Mouse (Mus musculus) thymus, postnatal 4 days (tissue): ENCODE data around the gene Canx.
A peak's percentile ranks its signal among the peaks of the same experiment; 100 is the strongest.
"Not testable (repeated sequence)": the region's sequence is repeated elsewhere in the genome, so short reads cannot be mapped to it uniquely, and the experiment has no call there.

Experiments used
- DNase-seq: peaks from one replicate; pipeline ENCODE4 v3.0.0; 2021

The Canx gene

DNA sequence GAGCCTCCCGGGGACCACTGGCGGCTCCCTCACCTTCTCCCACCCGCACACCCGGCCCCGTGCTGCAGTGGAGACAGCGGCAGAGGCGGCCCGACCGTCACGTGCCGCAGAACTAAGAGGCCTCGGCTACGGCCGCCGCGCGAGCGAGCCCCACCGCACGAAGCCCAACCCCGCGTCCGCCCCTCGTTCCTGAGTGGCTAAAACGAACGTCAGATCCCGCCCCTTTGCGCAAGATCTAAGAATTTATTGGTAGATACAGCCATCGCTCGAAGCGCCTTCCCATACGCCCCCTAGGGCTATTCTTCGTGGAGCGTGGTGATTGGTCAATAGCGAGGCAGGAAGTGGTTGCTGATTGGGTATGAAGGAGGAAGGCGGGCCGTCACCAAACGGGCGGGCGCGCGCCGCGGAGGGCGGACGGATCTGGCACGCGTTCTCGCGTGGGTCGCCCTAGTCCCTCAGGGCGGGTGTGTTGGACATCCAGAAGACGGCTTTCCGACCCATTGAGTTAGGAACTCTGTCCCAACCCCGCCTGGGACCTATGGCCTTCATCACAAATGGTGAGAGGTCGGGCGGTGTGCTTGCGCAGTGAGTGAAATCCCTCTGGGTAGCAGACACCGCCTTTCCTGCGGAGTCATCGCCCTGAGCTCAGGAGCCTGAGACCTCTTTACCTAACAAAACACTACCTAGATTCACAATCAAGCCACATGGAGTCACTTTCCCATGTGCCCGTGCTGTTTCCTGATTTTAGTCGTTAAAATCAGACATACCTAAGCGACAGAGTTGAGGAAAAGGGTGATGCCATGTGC lies at the start of gene Canx:
Canx (minus strand) TSS at position 178 of the 806 bp plus-strand sequence.
- peak; percentile 96 for DNase-seq

DNA sequence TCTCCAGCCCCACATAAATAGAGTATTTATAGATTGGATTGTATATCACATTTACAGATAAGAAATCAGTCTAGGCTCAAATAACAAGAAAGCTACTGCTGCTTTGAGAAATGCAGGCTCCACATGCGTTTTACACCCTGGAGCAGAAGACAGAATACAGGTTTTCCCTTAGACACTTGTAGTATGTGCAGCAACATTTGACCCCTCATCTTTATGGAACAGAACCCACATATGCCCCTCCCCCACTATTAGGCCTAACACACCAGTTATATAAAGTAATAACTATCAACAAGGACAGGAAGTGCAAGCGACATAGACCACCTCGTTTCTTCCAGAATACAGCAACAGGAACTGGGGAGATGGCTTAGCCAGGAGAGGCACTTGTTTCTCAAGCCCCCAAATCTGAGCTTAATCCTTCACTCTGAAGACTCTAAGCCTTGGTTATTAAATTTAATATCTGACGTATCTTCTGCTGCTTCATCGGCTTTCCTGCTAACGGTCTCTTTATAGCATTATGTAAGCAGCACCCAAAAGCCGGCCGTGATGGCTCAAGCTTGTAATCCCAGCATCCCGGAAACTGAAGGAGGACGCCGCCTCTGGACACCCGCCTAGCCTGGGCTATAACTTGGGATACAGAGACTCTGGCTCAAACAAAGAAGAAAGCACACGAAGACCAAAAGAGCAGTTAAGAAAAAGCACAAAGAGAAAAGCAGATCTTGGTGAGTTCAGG lies 49.0 kb upstream of the Canx start:
- DNase-seq, result no peak

DNA sequence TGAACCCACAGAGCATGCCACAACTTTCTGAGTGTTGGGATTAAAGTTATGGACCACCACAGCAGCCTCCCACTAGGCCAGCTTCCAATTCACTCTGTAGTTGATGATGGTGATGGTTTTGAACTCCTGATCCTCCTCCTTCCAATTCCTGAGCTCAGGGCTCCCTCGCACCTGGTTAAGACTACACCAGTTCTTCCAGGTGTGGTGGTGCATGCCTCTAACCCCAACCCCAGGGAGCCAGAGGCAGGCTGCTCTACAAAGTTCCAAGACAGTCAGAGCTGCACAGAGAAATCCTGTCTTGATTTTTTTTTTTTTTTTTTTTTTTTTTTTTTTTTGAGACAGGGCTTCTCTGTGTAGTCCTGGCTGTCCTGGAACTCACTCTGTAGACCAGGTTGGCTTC lies 48.1 kb upstream of the Canx start:
- DNase-seq, result no peak

DNA sequence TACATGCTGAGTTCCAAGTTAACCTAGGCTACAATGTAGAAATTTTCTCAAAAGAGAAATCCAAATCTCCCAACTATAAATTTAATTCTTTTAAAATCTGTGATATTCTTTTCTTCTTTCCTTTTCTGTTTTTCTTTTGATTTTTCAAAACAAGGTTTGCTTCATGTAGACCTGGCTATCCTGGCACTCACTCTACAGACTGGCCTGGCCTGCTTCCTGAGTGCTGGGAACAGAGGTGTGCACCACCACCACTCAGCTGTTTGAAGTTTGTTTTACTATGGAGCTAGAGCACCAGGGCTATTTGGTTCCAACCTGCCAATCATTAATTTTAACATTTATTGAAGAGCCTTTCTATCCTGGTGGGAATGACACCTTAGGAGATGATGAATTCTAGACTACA lies 47.6 kb upstream of the Canx start:
- no peak for DNase-seq

DNA sequence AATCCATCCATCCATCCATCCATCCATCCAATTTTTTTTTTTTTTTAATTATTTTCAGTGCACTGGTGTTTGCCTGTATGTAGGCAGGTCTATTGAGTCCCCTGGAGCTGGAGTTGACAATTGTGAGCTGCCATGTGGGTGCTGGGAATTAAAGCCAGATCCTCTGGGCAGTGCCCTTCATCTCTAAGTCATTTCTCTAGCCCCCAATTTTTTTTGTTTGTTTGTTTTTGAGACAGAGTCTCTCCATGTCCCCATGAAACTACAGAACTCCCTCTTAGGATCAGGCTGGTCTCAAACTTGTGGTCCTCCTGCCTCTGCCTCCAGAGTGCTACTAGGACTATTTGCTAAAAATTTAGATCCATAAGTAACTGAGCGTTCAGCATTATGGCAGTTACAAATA lies 46.4 kb upstream of the Canx start:
- no peak for DNase-seq

DNA sequence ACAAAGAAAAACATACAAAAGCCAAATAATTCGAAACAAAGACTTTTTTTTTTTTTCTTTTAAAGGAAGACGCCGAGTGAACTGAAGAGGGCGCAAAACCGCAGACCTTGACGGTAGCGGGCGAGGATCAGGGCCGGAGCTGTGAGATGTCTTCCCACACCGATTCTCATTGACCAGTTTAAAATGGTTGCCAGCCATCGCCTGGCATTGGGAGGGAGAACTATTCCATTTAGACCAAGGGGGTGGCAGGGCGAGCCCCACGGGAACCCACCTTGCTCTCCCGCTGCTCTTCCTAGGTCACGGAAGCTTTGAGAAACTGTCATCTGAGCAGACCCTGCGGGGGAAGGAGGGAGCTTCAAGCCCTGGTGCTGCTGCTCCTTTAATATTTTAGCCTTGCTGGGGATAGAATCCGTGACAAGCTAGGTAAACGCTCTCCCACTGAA lies 45.9 kb upstream of the Canx start:
- DNase-seq, result peak; percentile 82

DNA sequence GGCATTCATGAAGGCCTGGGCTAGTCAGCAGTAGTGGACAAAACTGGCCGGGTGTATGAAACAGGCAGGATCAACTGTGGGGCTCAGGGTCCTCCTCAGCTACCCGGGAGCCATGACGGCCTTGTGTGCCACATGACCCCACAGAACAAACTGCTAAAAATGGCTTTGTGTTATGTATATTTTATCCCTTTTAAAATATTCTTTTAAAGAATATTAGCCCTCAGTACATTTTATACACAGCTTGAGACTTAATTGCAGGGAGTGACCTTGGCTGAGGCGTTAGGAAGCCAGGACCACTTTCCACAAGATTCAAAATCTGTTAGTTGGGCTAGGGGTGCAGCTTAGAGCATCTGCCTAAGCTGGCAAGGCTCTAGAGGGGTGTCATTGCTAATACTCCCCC lies 45.5 kb upstream of the Canx start:
- no peak for DNase-seq

DNA sequence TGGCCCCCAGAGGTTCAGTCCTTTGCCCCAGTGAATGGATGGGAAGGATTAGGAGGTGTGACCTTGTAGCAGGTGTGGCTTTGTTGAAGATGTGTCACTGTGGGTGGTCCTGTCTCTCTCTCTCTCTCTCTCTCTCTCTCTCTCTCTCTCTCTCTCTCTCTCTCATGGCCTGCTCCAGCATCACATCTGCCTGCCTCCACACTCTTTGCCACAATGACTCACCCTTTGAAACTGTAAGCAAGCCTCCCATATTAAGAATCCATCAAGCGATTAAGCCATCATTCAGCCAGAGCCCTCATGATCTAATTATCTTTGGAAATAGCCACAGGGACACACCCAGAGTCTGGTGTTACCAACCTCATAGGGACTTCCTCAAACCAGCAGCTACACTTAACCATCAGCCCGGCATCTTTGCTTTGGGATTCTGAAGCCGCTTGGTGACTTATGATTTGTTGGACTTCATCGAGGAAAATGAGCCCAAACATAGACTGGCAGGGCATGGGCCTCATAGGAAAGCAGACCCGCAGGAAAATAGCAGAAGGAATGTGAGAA lies 44.0 kb upstream of the Canx start:
- no peak for DNase-seq

DNA sequence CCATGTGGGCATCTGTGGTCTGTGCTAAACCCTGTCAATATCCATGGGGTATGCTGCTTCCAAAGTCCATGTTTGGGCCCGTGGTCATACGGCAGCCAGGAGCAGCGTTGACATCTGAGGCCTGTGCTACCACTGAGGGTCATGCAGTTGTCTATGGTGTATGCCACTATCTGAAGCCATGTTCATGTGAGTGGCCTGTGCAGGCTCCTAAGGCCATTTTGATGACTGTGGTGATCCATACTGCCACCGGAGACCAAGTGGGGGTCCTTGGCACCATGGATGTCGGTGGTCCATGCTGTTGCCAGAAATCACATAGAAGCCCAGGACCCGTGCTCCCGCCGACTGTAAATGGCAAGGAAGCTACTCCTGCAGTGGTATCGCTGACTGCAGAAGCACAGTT lies 42.1 kb upstream of the Canx start:
- DNase-seq, result no peak

DNA sequence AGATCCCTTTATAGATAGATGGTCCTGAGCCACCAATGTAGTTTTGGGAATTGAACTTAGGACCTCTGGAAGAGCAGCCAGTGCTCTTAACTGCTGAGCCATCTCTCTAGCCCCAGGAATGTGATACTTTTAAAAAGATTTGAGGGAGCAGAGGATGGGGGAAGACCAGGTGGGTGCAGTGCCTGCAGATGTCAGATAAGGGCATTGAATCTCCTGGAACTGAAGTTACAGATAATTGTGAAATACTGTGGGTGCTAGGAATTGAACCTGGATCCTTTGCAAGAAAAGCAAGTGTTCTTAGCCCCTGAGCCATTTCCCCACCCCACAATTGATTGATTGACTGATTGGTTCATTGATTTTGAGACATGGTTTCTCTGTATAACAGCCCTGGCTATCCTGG lies 39.8 kb upstream of the Canx start:
- DNase-seq, result no peak

DNA sequence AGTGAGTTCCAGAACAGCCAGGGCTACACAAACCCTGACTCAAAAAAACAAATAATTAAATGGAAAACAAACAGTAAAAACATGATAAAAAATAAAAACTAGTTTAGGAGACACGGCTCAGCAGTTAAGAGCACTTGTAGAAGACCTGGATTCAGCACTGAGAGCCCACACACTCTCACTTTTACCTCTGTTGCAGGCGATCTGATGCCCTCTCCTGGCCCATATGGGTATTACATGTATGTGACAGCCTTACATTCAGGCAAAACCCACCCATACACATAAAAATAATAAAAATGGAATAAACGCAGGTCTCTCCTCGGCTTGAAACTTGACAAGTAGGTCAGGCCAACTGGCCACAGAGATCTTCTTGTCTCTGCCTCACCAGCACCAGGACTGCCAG lies 39.1 kb upstream of the Canx start:
- peak; percentile 82 for DNase-seq

DNA sequence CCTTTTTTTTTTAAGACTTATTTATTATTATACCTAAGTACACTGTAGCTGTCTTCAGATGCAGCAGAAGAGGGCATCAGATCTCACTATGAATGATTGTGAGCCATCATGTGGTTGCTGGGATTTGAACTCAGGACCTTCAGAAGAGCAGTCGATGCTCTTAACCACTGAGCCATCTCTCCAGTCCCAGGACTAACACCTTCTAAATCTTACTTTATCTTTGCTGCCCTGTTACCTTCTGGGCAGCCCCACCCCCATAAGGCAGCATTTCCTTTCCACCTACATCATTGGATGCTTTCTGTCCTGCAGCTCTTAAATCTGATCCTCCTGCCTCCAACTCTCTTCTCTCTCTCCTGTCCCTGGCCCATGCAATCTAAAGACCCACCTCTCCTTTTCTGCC lies 35.8 kb upstream of the Canx start:
- DNase-seq, result not testable (repeated sequence)

DNA sequence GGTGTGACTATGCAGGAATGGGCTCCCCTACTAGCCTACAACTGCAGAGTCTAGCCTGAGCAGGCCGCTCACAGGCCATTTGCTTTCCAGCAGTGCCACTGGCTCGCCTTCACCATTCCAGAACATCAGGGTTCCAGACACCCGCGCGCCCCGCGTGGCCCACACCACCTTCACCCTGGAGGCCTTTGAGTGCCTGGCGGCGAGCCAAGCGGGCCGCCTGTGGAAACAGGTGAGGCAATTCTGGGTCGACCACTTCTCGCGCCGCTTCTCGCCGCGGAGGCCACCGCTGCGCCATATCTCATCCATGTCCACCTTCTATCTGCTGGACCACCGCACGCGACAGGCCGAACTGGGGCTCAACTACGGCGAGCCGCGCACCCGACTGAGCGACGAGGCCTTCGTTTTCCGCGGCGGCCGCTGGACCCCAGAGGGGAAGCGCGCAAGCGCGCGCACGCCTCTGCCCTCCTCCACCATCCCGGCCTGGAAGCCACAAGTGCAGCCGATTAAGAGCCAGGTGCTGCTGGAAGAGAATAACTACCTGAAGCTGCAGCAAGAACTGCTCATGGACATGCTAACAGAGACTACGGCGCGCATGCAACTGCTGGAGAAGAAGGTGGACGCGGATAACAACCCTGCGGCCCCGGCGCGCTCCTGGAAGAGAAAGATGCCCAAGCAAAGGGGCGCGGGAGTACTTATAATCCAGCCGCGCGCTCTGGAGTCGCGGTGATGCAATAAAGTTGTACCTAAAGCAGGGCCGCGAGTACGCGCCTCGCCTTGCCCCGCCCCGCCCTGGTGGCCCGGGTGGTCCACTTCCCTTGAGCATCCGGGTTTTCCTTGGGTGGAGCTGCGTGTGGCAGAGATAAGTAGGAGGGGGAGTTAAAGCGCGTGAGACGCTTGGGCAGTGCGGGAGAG lies 33.7 kb upstream of the Canx start:
- peak; percentile 56 for DNase-seq

DNA sequence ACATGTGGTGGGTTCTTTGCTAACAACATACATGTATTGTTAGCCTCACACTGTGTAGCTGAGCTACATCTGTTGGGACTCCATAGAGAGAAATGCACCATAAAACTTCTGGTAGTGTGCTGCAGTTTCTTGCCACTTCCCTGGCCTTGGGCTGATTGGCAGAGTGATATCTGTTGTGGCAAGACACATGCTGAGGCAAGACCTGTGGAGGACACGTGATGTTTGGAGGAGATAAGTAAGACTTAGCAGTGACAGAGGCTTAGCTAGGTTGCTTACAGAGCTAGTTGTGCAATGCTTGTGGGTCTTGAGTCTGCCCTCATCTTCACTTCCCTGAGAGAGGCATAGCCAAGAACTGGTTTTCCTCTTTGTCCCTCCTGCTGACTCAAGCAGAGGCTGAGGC lies 29.9 kb upstream of the Canx start:
- no peak for DNase-seq

DNA sequence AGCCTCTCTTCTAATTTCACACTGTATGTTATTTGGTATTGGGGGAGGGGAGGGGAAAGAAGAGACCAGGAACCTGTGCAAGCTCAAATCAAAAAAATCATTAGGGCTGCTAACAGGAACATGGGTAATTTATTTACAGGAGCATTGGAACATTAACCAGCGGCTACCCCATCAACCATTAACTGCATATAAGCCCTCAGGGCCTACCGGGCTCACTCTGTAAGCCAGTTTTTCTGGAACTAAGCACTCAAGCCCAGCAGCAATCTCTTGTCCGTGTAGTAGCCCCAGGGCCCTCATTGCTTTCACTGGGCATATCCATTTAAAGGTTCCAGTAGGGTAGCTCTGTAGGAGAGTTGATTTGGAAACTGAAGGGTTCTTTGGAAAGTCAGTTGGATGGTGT lies 29.4 kb upstream of the Canx start:
- no peak for DNase-seq

DNA sequence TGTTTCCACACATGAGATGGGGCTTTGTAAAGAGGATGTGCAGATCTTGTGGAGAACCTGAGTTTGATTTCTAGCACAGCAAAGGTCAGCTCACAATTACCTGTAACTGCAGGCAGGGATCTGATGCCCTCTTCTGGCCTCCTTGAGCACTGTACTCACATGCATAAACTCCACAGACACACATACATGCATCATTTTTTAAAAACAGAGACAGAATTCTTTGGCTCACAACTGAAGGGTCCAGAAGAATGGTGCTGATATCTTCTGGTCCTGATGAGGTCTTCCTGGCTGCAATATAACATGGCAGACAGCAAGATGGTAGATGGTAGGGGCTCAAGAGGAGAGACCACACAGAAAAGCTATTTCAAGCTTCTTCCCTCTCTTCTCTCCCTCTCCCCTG lies 28.7 kb upstream of the Canx start, which contains the start of gene Cby3:
Cby3 (plus strand) TSS at position 301 of the 400 bp plus-strand sequence.
- DNase-seq, result no peak

DNA sequence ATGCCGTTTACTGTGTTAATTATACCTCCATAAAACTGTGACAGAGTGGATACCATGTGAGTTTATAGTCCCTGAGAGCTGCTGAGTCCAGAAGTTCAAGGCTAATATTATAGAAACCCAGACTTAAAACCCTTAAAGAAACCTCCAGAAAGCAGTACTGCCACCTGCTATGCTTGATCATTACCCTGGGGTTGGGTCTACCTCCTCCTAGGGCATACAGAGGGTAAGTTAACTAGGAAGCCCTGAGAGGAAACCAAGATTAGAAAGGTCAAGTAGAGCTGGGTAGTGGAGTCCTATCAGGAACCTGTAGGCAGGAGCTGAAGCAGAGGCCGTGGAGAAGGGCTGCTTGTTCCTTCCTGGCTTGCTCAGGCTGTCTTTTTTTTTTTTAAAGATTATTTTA lies 26.7 kb upstream of the Canx start:
- DNase-seq, result no peak

DNA sequence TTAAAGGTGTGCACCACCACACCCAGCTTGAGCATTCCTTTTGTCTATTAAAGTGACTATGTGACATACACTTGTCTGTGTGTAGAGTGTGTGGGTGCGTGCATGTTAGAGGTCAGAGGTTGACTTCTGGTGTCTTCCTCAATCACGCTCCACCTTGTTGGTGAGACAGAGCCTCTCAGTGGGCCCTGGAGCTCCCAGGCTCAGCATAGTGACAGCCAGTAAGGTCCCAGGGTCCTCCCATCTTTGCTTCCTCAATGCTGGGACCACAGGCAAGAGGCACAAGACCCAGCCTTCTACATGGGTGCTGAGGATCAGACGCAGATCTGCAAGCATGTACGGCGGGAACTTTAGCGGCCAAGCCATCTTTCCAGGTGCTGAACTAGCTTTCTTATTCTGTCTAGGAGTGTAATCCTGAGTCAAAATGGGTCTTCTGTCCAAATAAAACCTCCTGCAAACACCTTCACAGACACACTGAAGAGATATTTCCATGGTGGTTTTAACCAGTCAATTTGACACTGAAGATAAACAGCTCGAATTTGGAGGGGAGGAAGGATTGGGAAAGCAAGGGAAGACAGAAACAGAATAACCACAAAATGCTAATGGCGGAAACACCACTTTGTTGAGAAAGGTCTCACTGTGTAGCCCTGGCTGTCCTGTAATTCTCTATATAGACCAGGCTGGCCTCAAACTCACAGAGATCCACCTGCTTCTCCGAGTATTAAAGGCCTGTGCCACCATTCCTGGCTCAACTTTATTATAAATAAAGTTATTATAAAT lies 21.0 kb upstream of the Canx start:
- DNase-seq, result no peak

DNA sequence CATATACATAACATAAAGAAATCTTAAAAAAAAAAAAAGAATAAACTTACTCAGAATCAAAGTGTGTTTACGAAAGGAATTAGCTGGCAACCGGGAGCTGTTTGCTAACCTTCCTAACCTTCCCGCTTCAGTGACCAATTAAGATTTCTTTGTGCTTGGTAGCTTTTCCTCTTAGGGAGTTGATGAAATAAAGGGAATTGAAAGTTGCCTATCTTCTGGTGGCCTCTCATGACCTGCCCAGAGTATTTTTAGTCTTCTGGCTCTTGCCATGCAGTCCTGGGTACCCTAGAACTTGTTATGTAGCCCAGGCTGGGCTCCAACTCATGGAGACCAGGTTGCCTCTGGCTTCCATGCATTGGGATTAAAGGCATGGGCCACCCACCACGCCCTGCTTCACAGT lies 20.0 kb upstream of the Canx start:
- no peak for DNase-seq

DNA sequence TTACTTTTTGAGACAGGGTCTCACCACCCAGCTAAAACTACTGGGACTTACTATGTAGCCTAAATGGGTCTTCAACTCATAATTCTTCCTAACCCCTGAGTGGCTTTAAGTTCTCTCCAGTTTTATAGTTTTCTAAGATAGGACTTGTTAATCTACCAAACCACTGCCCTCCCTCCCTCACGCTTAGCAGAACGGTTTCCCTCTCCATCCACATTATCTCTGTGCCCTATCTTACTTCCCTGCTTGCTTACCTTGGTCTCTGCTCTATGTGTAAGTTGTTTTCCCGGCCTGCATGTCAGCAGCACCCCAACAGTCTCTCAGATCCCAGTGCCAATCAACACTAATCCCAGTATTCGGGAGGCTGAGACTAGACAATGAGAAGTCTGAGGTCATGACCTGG lies 11.4 kb upstream of the Canx start:
- DNase-seq, result no peak

DNA sequence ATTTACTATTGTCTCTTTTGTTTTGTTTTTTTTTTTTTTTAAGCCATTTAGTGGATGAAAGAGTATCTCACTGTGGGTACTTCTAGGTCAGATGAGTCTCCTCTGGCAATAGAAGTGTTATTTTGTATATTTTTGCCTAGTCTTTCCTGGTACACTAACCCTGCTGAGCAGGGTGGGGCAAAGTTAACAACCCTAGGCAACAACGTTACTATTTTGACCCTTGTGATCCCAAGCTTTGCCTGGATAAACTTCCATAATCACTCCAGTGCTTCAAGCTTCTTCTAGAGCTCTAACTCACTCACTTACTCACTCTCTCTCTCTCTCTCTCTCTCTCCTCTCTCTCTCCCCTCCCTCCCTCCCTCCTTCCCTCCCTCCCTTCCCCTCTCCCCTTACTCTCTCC lies 10.7 kb upstream of the Canx start:
- DNase-seq, result no peak

DNA sequence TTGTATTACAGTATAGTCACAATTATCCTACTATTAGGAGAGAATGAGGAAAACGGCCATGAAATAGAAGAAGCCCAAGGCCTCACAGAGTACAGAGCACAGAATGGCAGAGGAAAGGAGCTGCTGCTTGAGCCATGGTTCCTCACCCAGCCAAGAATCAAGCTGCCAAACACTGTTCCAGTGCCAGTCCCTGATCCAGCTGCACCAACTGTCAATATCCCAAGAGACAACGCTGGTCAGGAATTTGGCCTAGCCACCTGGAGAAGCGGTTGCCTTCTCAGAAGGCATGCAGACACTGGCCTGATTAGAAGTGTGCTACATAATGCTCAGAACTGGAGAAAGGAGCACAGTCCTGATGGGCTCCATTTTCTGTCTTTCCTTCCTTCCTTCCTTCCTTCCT lies 7.7 kb upstream of the Canx start:
- no peak for DNase-seq
